Mouse (Mus musculus) E14TG2a.4 (cell line): ENCODE measurements around the gene Cfap97d1.

Source experiments
- CTCF ChIP-seq: conservative IDR thresholded peaks from 2 replicates; pipeline ENCODE4 v1.5.1; 2014; ENCODE audit warnings: low read length
- NANOG ChIP-seq: IDR thresholded peaks from 2 replicates; pipeline ENCODE4 v1.6.1; 2014; ENCODE audit warnings: borderline replicate concordance, low read length, mixed read lengths

GRCm38 (mm10) chr11:101965553-101965952 is 18.5 kb upstream of the Cfap97d1 start:
- TF ChIP-seq CTCF, result no peak
- no peak for TF ChIP-seq NANOG
